Mouse (Mus musculus) midbrain, embryonic 13.5 days (tissue): ENCODE measurements around the gene Gm5767. TPM values are rescaled to one million over a fixed set of nuclear protein-coding genes. Genes with fewer than 3 reads are reported as not detected.

ENCODE experiments used
- ATAC-seq: fragments of 200-750 bp; cut with Nextera tagmentation; 2 replicates; pipeline ENCODE4 v1.8.0; 2017; ENCODE audit warnings: mild to moderate bottlenecking, moderate TSS enrichment, moderate library complexity
- H3K27ac ChIP-seq: fragments of 300-500 bp; sonication (generic); 2 replicates; pipeline ENCODE4 v1.5.1; 2015; ENCODE audit warnings: inconsistent platforms, mild to moderate bottlenecking, moderate library complexity
- H3K27me3 ChIP-seq: fragments of 300-500 bp; sonication (generic); 2 replicates; pipeline ENCODE4 v1.6.1; 2015; ENCODE audit warnings: mild to moderate bottlenecking, inconsistent platforms
- H3K36me3 ChIP-seq: fragments of 300-500 bp; sonication (generic); 2 replicates; pipeline ENCODE4 v1.6.1; 2015; ENCODE audit warnings: mild to moderate bottlenecking, inconsistent platforms
- H3K4me1 ChIP-seq: fragments of 300-500 bp; sonication (generic); replicated peaks from 2 replicates; pipeline ENCODE4 v1.6.1; 2015; ENCODE audit warnings: inconsistent platforms
- H3K4me2 ChIP-seq: fragments of 300-500 bp; sonication (generic); replicated peaks from 2 replicates; pipeline ENCODE4 v1.6.1; 2015; ENCODE audit warnings: moderate library complexity, mild to moderate bottlenecking, inconsistent platforms
- H3K4me3 ChIP-seq: fragments of 300-500 bp; sonication (generic); replicated peaks from 2 replicates; pipeline ENCODE4 v1.5.1; 2015; ENCODE audit warnings: mild to moderate bottlenecking, inconsistent platforms
- H3K9ac ChIP-seq: fragments of 300-500 bp; sonication (generic); replicated peaks from 2 replicates; pipeline ENCODE4 v1.6.1; 2015; ENCODE audit warnings: mild to moderate bottlenecking, inconsistent platforms
- H3K9me3 ChIP-seq: fragments of 300-500 bp; sonication (generic); 2 replicates; pipeline ENCODE4 v1.6.1; 2016; ENCODE audit warnings: mild to moderate bottlenecking, inconsistent platforms
- WGBS: fragments of 180-500 bp; shearing (Covaris S2); methylation state at CpG from one replicate; pipeline ENCODE4 v1.1.7; 2015; 5-methylcytosine and 5-hydroxymethylcytosine counted together
- polyA plus RNA-seq: library from polyadenylated mRNA; unstranded; fragments of >200 nt; fragmentation: Nextera tagmentation; extraction: Ambion mirVana; gene quantifications from 2 replicates; pipeline ENCODE4 v1.2.1, GENCODE M21; 2015

Gene Gm5767
- polyA plus RNA-seq, 1 experiment from 2014 or later = not detected

DNA sequence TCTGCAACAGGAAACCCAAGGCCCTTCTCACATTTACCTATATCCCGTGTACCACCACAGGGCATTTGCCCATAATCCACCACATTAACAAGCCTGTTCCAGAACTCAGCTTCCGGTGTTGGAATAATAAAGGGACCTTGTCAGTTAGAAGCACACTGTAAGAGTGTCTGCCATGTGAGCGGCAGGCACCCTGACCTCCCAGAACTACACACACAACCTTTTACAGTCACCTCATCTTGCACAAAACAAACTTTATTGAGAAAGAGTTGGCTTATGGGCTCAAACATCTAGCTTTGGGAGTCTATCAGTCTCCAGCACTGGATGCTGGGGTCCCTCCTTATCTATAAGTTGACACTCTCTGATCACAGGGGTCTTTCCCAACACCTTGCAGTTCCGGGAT is 22.2 kb upstream of the Gm5767 start:
- Histone ChIP-seq H3K4me2 (no peak overlapping the region), H3K27me3 (no peaks in the 10 kb centered on the region), H3K36me3 (peaks cover 91% of the 10 kb centered on the region), H3K27ac (no peak overlapping the region), H3K9me3 (no peaks in the 10 kb centered on the region), H3K9ac (no peak overlapping the region), H3K4me1 (peaks cover 3% of the 10 kb centered on the region; the same call in 1 of the 2 replicates), H3K4me3 (no peak overlapping the region)
- 83% methylated on average over 4 of the region's 4 CpGs for WGBS
- ATAC-seq = no peak

DNA sequence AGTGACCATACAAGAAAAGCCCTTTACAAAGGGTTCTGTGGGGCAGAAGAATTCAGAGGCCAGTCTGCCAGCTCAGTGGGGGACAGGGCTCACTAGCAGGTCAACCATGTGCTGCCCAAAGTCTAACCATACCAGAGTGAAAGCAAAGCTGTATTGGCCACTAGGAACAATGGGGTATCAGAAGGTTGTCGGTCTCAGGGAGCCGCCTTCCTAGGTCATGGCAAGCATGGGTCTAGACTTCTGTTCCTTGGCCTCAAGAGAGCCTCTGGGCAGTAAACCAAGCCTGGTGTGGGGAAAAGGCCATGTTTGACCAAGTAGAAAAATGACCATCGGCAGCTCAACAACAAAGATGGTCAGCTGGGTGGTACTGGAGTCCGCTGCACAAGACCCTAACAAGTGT is 21.8 kb upstream of the Gm5767 start:
- 90% methylated on average over 4 of the region's 4 CpGs for WGBS
- Histone ChIP-seq H3K9me3 (no peaks in the 10 kb centered on the region), H3K4me2 (no peak overlapping the region), H3K9ac (no peak overlapping the region), H3K27ac (no peak overlapping the region), H3K4me1 (peaks cover 7% of the 10 kb centered on the region; the same call in 1 of the 2 replicates), H3K27me3 (no peaks in the 10 kb centered on the region), H3K4me3 (no peak overlapping the region), H3K36me3 (peaks cover 91% of the 10 kb centered on the region)
- ATAC-seq = no peak

DNA sequence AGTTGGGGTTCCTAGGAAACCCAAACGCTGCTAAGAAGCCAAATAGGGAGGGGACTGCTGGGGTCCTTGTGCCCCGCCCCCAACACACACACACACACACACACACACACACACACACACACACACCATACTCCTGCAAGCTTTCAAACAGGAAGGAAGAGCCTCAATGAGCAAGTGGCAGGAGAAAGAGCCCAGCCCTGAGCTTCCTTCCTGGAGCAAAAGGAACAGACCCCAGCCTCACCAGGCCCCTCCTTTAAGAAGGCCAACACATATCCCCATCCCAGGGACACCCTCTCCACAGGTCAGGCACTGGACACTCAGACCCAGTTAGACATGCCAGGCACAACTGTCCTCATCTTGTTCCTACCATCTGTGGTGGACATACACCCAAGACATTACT is 17.5 kb upstream of the Gm5767 start:
- no peak overlapping the region for H3K9ac ChIP-seq
- no peaks in the 10 kb centered on the region for H3K9me3 ChIP-seq
- H3K27me3 ChIP-seq = no peaks in the 10 kb centered on the region
- ATAC-seq = no peak
- H3K4me2 ChIP-seq = no peak overlapping the region
- H3K27ac ChIP-seq = no peak overlapping the region
- H3K4me3 ChIP-seq = no peak overlapping the region
- H3K4me1 ChIP-seq = peaks cover 47% of the 10 kb centered on the region
- 100% methylated on average over 1 of the region's 2 CpGs for WGBS
- peaks cover 71% of the 10 kb centered on the region for H3K36me3 ChIP-seq

DNA sequence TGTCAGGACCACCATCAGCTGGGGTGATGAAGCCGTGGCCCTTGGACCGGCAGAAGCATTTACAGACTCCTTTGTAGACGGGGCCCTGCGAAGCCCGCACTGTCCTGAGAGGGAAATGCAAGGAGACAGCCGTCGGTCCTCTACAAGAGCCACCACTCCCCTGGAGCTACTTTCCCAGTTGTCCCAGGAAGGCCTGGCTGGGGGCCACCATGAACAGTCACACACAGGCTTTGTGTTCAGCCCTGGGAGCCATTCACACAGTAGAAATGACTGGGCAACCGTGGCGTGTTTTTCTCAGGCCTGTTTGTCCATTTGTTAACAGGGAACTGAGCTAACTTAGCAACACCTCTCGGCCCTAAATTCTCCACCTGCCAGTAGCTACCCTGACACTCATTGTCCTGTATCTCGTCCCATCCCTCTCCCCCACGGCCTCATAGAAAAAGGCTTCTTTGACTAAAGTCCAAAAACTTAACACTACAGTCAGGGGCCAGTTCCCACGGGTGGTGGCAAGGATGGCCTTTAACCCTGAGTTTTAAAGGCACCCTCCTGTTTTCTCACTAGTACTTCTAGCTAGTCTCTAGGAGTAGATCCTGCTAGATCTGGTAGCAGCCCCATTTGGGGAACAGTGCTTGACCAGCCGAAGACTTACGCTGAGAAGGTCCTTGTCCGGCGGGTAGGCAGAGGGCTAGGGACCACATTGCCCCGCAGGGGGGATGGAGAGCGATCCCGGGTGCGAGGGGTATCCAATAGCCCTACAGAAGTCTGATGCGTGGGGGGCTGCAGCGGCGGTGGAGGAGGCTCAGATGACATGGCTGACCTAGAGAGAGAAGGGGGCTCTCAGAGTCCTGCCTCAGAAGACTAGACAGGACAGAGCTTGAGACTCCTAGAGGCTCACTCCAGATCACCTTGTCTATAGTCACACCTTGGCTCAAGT is 16.7 kb upstream of the Gm5767 start:
- ATAC-seq = no peak
- Histone ChIP-seq H3K4me3 (no peak overlapping the region), H3K27ac (no peak overlapping the region), H3K9me3 (no peaks in the 10 kb centered on the region), H3K27me3 (no peaks in the 10 kb centered on the region), H3K4me1 (peaks cover 55% of the 10 kb centered on the region), H3K36me3 (peaks cover 62% of the 10 kb centered on the region), H3K9ac (no peak overlapping the region), H3K4me2 (no peak overlapping the region)
- WGBS = 83% methylated on average over 24 of the region's 24 CpGs

DNA sequence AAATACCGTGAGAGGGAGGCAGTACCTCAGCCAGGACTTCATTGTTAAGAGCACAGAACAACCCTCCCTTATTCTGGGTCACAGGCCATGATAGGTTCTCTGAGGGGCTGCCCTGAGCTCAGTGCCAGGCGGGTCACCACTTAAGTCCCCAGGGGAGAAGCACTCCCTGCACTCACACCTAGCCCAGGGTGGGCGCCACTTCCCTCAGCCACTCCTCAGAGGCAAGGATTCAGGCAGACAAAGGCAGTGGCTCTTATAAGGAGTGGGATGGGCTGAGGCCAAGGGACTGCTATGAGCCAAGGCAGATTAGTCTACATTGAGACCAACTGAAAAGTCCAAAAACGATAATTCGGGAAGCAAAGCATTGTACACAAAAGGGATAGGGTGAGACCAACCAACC is 15.2 kb upstream of the Gm5767 start:
- Histone ChIP-seq H3K4me1 (peaks cover 70% of the 10 kb centered on the region), H3K9ac (no peak overlapping the region), H3K36me3 (peaks cover 47% of the 10 kb centered on the region), H3K4me2 (no peak overlapping the region), H3K27me3 (no peaks in the 10 kb centered on the region), H3K27ac (no peak overlapping the region), H3K4me3 (no peak overlapping the region), H3K9me3 (no peaks in the 10 kb centered on the region)
- no peak for ATAC-seq
- 85% methylated on average over 5 of the region's 5 CpGs for WGBS

DNA sequence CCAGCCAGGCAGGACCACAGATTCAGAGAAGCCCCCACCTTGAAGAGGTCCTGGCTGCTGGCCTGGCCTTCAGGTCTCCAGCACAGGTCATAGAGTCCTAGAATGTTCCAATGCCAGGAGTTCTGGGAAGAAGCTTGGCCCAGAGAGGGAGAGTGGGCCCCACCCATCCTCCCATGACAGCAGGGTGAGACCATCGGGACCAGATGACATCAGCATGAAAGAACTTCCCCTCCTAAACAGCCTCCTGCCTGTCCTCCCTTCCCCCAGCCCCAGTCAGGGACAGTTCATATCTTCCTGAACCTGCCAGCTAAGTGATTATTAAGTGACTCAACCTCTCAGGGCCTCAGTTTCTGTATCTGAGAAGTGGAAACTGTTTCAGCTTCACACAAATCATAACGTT is 14.1 kb upstream of the Gm5767 start:
- Histone ChIP-seq H3K36me3 (peaks cover 38% of the 10 kb centered on the region), H3K27ac (no peak overlapping the region; the same call in 1 of the 2 replicates), H3K4me1 (peaks cover 78% of the 10 kb centered on the region), H3K4me2 (no peak overlapping the region), H3K9ac (0 out of 2 replicates have a peak overlapping the region, but pooled peaks have one; percentile 30), H3K9me3 (no peaks in the 10 kb centered on the region), H3K4me3 (no peak overlapping the region), H3K27me3 (no peaks in the 10 kb centered on the region)
- ATAC-seq = no peak
- WGBS = 80% methylated on average over 2 of the region's 2 CpGs

DNA sequence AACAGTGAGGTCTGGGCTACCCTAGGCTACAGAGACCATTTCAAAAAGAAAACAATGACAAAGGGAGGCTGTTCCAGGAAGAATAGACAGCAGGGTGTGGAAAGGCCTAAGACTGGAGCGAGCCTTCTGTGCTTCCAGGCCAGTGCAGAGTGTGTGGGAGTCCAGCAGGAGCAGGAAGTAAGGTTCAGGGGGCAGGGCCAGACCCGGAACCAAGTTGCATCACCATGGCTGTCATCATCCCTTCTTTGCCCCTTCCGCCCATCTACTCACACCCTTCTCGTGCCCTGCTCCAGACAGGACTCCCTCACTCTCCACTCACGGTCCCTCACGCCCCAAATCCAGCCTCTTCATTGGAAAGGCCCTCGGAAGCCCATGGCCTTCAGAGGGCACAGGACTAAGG is 13.3 kb upstream of the Gm5767 start:
- Histone ChIP-seq H3K27ac (no peak overlapping the region), H3K27me3 (no peaks in the 10 kb centered on the region), H3K9me3 (no peaks in the 10 kb centered on the region), H3K4me3 (no peak overlapping the region), H3K4me1 (peaks cover 78% of the 10 kb centered on the region), H3K4me2 (peak overlapping the region; percentile 91; the same call in 1 of the 2 replicates), H3K36me3 (peaks cover 30% of the 10 kb centered on the region), H3K9ac (peak overlapping the region; percentile 24; the same call in 1 of the 2 replicates)
- WGBS = 86% methylated on average over 7 of the region's 7 CpGs
- ATAC-seq = no peak

DNA sequence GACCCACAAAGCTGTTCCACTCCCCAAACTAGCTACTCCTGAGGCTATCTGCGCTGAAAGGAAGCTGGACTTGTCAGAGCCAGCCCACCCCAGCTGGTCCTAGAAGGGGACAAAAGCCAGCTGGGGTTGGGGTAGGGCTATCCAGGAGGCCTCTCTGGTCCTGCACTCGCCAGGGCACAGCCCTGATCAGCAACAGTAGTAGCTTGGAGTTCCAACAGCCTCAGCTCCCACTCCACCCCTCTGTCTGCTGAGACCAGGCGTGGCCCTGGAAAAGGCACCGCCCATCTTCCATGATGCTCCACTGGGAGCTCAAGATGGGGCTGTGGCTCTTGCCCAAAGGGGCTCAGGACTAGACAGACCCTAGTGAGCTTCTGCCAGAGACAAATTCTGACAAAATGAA is 12.8 kb upstream of the Gm5767 start:
- H3K9me3 ChIP-seq = no peaks in the 10 kb centered on the region
- WGBS = 68% methylated on average over 4 of the region's 4 CpGs
- peak overlapping the region; percentile 17; the same call in 1 of the 2 replicates for H3K9ac ChIP-seq
- H3K4me3 ChIP-seq = no peak overlapping the region
- no peak overlapping the region for H3K27ac ChIP-seq
- H3K4me1 ChIP-seq = peaks cover 78% of the 10 kb centered on the region
- H3K27me3 ChIP-seq = peaks cover 3% of the 10 kb centered on the region
- peak overlapping the region; percentile 91 for H3K4me2 ChIP-seq
- H3K36me3 ChIP-seq = peaks cover 25% of the 10 kb centered on the region
- ATAC-seq = no peak

DNA sequence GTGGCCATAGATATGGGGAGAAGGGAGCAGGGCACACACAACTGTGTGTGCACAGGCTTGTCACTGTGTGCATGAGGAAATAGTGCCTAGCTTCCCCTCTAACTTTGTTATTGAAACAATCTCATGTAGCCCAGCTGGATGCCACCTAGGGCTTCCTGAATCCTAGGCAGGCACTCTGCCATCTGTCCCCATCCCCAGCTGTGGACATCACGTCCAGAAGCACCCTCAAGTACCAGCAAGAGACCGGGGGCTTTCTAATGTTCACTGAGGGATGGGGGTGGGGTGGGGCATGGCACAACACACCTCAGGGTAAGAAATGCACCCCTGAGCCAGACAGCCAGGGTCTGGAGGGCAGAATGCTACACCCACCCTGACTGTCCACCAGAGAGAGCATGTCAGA is 12.2 kb upstream of the Gm5767 start:
- ATAC-seq = no peak
- H3K27me3 ChIP-seq = peaks cover 8% of the 10 kb centered on the region
- 64% methylated on average over 2 of the region's 2 CpGs for WGBS

DNA sequence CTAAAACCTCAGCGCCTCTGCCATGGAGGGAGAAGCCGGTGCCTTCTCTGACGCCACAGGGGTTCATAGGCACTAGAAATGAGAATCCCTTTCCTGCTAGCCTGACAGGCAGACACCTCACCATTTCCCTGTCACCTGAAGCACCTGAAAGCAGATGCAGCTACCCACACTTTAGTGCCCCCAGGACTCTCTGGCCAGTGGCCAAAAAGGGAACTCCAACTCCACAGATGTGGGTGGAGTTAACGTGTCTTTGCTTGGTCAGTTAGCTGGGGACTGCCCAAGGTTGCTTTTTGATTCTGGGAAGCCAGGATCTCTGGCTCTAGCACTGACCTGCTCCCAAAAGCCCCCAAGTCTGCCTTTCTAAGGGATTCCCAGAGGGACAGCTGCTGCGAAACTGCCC is 11.1 kb upstream of the Gm5767 start:
- peak overlapping the region; percentile 87 for H3K27ac ChIP-seq
- peak overlapping the region; percentile 75 for H3K9ac ChIP-seq
- H3K4me1 ChIP-seq = peaks cover 66% of the 10 kb centered on the region
- H3K27me3 ChIP-seq = peaks cover 13% of the 10 kb centered on the region
- peak overlapping the region; percentile 91 for H3K4me2 ChIP-seq
- WGBS = 46% methylated on average over 5 of the region's 5 CpGs
- ATAC-seq = no peak
- peak overlapping the region; percentile 90 for H3K4me3 ChIP-seq
- H3K9me3 ChIP-seq = no peaks in the 10 kb centered on the region
- 0 out of 2 replicates have a peak, but pooled peaks cover 12% of the 10 kb centered on the region for H3K36me3 ChIP-seq

More for the DNA sequence above, 12.2 kb upstream of the Gm5767 start:
- Histone ChIP-seq H3K4me3 (peak overlapping the region; percentile 90; the same call in 1 of the 2 replicates), H3K9ac (peak overlapping the region; percentile 75; the same call in 1 of the 2 replicates), H3K36me3 (peaks cover 20% of the 10 kb centered on the region), H3K27ac (no peak overlapping the region), H3K4me1 (peaks cover 75% of the 10 kb centered on the region), H3K4me2 (peak overlapping the region; percentile 91), H3K9me3 (no peaks in the 10 kb centered on the region)

DNA sequence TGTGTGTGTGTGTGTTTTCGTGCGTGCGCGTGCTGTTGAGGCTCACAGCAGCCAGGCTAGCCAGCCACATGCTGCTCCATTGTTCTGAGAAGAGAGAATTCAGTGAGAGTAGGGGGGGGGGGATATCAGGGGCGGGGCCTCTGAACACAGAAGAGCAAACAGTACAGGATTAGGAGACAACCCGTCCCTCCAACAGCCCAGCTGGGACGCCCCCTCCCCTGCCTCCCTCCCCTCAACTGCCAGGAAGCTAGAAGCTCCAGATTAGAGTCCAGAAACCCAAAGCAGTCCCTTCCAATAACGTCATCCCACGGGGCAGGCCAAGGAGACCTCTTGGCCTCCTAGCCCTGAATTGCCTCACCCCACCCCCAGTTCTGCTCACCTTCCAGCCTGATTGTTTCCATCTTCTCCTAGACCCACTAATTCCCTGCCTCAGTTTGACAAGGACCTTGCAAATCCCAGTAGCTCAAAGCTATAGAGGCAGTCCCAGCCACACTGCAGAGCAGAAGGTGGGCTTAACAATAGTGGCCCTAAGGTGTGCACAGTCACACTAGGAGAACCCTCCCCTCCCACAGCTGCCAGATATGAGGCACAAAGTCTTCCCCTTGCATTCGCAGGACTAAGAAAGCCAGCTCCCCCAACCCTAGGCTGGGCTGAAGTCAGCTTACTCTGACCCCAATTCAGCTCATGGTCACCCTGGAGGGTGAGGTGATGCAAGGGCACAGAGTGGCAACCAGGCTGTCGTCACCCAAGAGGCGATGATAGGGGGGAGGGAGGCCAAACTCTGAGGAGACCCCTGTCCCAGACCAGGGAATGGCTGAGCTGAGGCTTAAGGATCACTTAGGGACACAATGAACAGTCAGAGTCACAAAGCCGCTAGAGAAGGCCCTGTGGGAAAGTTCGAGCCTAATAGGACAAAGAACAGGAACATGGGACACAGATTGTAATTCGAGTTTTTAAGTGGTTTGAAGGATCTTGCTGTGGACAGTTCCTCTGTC is 10.2 kb upstream of the Gm5767 start:
- no peaks in the 10 kb centered on the region for H3K9me3 ChIP-seq
- peaks cover 58% of the 10 kb centered on the region for H3K4me1 ChIP-seq
- WGBS = 1% methylated on average over 15 of the region's 15 CpGs
- H3K4me2 ChIP-seq = peak overlapping the region; percentile 91
- H3K4me3 ChIP-seq = peak overlapping the region; percentile 90
- 0 out of 2 replicates have a peak, but pooled peaks cover 9% of the 10 kb centered on the region for H3K36me3 ChIP-seq
- H3K27ac ChIP-seq = peak overlapping the region; percentile 87
- ATAC-seq = peak; percentile 57
- peak overlapping the region; percentile 75 for H3K9ac ChIP-seq
- peaks cover 13% of the 10 kb centered on the region for H3K27me3 ChIP-seq
